Mouse (Mus musculus) midbrain, embryonic 16.5 days (tissue): ENCODE data around the gene Cbfb. TPM values are rescaled to one million over a fixed set of nuclear protein-coding genes. Genes with fewer than 3 reads are reported as not detected.

Experiments
- ATAC-seq: fragments of 200-750 bp; cut with Nextera tagmentation; 2 replicates; pipeline ENCODE4 v1.8.0; 2017; ENCODE audit warnings: moderate TSS enrichment
- H3K27ac ChIP-seq: fragments of 300-500 bp; sonication (generic); 2 replicates; pipeline ENCODE4 v1.5.1; 2014; ENCODE audit warnings: mild to moderate bottlenecking, low read length, mixed read lengths
- H3K27me3 ChIP-seq: fragments of 300-500 bp; sonication (generic); 2 replicates; pipeline ENCODE4 v1.6.1; 2014; ENCODE audit warnings: low read depth, low read length, mixed read lengths; ENCODE audit not compliant: control insufficient read depth, insufficient read depth
- H3K36me3 ChIP-seq: fragments of 300-500 bp; sonication (generic); 2 replicates; pipeline ENCODE4 v1.6.1; 2014; ENCODE audit warnings: mild to moderate bottlenecking, low read length, moderate library complexity, mixed read lengths; ENCODE audit not compliant: control insufficient read depth, insufficient read depth
- H3K4me1 ChIP-seq: fragments of 300-500 bp; sonication (generic); 2 replicates; pipeline ENCODE4 v1.6.1; 2014; ENCODE audit warnings: mild to moderate bottlenecking, low read length, mixed read lengths; ENCODE audit not compliant: control insufficient read depth, insufficient read depth
- H3K4me2 ChIP-seq: fragments of 300-500 bp; sonication (generic); 2 replicates; pipeline ENCODE4 v1.6.1; 2014; ENCODE audit warnings: mild to moderate bottlenecking, low read length, mixed read lengths
- H3K4me3 ChIP-seq: fragments of 300-500 bp; sonication (generic); 2 replicates; pipeline ENCODE4 v1.5.1; 2014; ENCODE audit warnings: low read depth, mild to moderate bottlenecking, low read length, moderate library complexity, mixed read lengths
- H3K9ac ChIP-seq: fragments of 300-500 bp; sonication (generic); 2 replicates; pipeline ENCODE4 v1.6.1; 2014; ENCODE audit warnings: low read depth, low read length, mixed read lengths
- H3K9me3 ChIP-seq: fragments of 300-500 bp; sonication (generic); replicated peaks from 2 replicates; pipeline ENCODE4 v1.6.1; 2014; ENCODE audit warnings: mild to moderate bottlenecking, low read length, mixed read lengths; ENCODE audit not compliant: control insufficient read depth, poor library complexity, severe bottlenecking
- WGBS: fragments of 180-500 bp; shearing (Covaris S2); extraction: QIAGEN DNeasy Blood & Tissue Kit; methylation state at CpG from one replicate; pipeline ENCODE4 v1.1.7; 2014; 5-methylcytosine and 5-hydroxymethylcytosine counted together
- polyA plus RNA-seq: library from polyadenylated mRNA; unstranded; fragments of >200 nt; fragmentation: Nextera tagmentation; extraction: Ambion mirVana; gene quantifications from 2 replicates; pipeline ENCODE4 v1.2.1, GENCODE M21; 2015

Cbfb gene
- polyA plus RNA-seq, 1 experiment from 2014 or later: 19.7 TPM

- H3K27ac ChIP-seq: no peak overlapping the region
- ATAC-seq: no peak
- H3K4me1 ChIP-seq: peaks cover 8% of the 10 kb centered on the region; the same call in 1 of the 2 replicates
- WGBS: 64% methylated on average over 7 of the region's 7 CpGs
- no peak overlapping the region for H3K9ac ChIP-seq
- H3K36me3 ChIP-seq: no peaks in the 10 kb centered on the region
- H3K4me3 ChIP-seq: no peak overlapping the region
- peaks cover 73% of the 10 kb centered on the region for H3K27me3 ChIP-seq
- no peak overlapping the region for H3K4me2 ChIP-seq
- no peaks in the 10 kb centered on the region for H3K9me3 ChIP-seq
These were observed 90.1 kb downstream of the Cbfb start for GRCm38 (mm10) chr8:105260371-105261099.

GRCm38 (mm10) chr8:105261326-105261980, 91.0 kb downstream of the Cbfb start:
- no peak overlapping the region for H3K4me2 ChIP-seq
- H3K36me3 ChIP-seq: no peaks in the 10 kb centered on the region
- peaks cover 8% of the 10 kb centered on the region; the same call in 1 of the 2 replicates for H3K4me1 ChIP-seq
- H3K9ac ChIP-seq: no peak overlapping the region
- no peaks in the 10 kb centered on the region for H3K9me3 ChIP-seq
- ATAC-seq: no peak
- no peak overlapping the region for H3K27ac ChIP-seq
- no peak overlapping the region for H3K4me3 ChIP-seq
- WGBS: 88% methylated on average over 12 of the region's 12 CpGs
- peaks cover 73% of the 10 kb centered on the region for H3K27me3 ChIP-seq

GRCm38 (mm10) chr8:105263244-105263912, 92.9 kb downstream of the Cbfb start:
- Histone ChIP-seq H3K27ac (no peak overlapping the region), H3K4me1 (peaks cover 13% of the 10 kb centered on the region; the same call in 1 of the 2 replicates), H3K9me3 (no peaks in the 10 kb centered on the region), H3K9ac (no peak overlapping the region), H3K4me3 (no peak overlapping the region; the same call in 1 of the 2 replicates), H3K36me3 (no peaks in the 10 kb centered on the region), H3K27me3 (peaks cover 75% of the 10 kb centered on the region), H3K4me2 (no peak overlapping the region; the same call in 1 of the 2 replicates)
- no peak for ATAC-seq
- 39% methylated on average over 16 of the region's 16 CpGs for WGBS

- ATAC-seq: no peak
- WGBS: 1% methylated on average over 54 of the region's 54 CpGs
- no peak within 1 kb of the TSS for H3K27ac ChIP-seq
These were observed 93.8 kb downstream of the Cbfb start, which contains the start of the genes Tradd and Fbxl8 for GRCm38 (mm10) chr8:105264024-105264982. Tradd (minus strand) TSS chr8:105264609. Fbxl8 (plus strand) TSS chr8:105264648.

GRCm38 (mm10) chr8:105265128-105265527, 94.7 kb downstream of the Cbfb start:
- WGBS: 15% methylated on average over 10 of the region's 10 CpGs
- Histone ChIP-seq H3K4me1 (peaks cover 15% of the 10 kb centered on the region), H3K9me3 (no peaks in the 10 kb centered on the region), H3K4me3 (no peak overlapping the region; the same call in 1 of the 2 replicates), H3K4me2 (peak overlapping the region; percentile 82), H3K27me3 (peaks cover 71% of the 10 kb centered on the region), H3K27ac (no peak overlapping the region), H3K9ac (no peak overlapping the region), H3K36me3 (no peaks in the 10 kb centered on the region)
- no peak for ATAC-seq

More at GRCm38 (mm10) chr8:105264024-105264982, 93.8 kb downstream of the Cbfb start, which contains the start of the genes Tradd and Fbxl8:
- no peaks in the 10 kb centered on the region for H3K9me3 ChIP-seq
- peaks cover 12% of the 10 kb centered on the region; the same call in 1 of the 2 replicates for H3K4me1 ChIP-seq
- H3K4me3 ChIP-seq: peak within 1 kb of the TSS; percentile 63
- H3K27me3 ChIP-seq: peaks cover 70% of the 10 kb centered on the region
- no peaks in the 10 kb centered on the region for H3K36me3 ChIP-seq
- H3K9ac ChIP-seq: peak within 1 kb of the TSS; percentile 74
- H3K4me2 ChIP-seq: peak within 1 kb of the TSS; percentile 82

GRCm38 (mm10) chr8:105266775-105267174, 96.3 kb downstream of the Cbfb start:
- no peak for ATAC-seq
- peaks cover 78% of the 10 kb centered on the region for H3K27me3 ChIP-seq
- H3K9me3 ChIP-seq: no peaks in the 10 kb centered on the region
- H3K4me1 ChIP-seq: peaks cover 20% of the 10 kb centered on the region
- H3K4me2 ChIP-seq: no peak overlapping the region
- H3K9ac ChIP-seq: no peak overlapping the region
- no peaks in the 10 kb centered on the region for H3K36me3 ChIP-seq
- H3K4me3 ChIP-seq: no peak overlapping the region
- H3K27ac ChIP-seq: no peak overlapping the region
- WGBS: 7% methylated on average over 13 of the region's 13 CpGs
